ENCODE assay signal across 18 mouse cellular contexts in genomic region chr7:130365711-130366110, GRCm38 (mm10).
"Had no signal": no experiment of that assay in that cellular context is flagged by ENCODE, and none has a peak within 500 bp of the region (broad histone marks: within the 10 kb centered on the region; RNA-seq: fewer than 3 reads in every experiment).

No protein-coding gene starts in this region.

- H3K9ac ChIP-seq: lung, embryonic 14.5 days; midbrain, embryonic 13.5 days; neural tube, embryonic 13.5 days; neural tube, embryonic 15.5 days had no signal

- H3K27ac ChIP-seq: midbrain, embryonic 13.5 days; neural tube, embryonic 13.5 days; neural tube, embryonic 15.5 days had no signal

- ATAC-seq: midbrain, embryonic 13.5 days; midbrain, embryonic 16.5 days had no signal

- H3K36me3 ChIP-seq: midbrain, embryonic 13.5 days; neural tube, embryonic 13.5 days; neural tube, embryonic 15.5 days had no signal

- H3K4me3 ChIP-seq: midbrain, embryonic 13.5 days; myocyte; neural tube, embryonic 13.5 days; neural tube, embryonic 15.5 days had no signal

- DNase-seq: lung, adult 18-20 months; lung, embryonic 14.5 days; lung, postnatal 10 days; lung, postnatal 4 days; retina, postnatal 1 day; right cerebral cortex, adult 18-20 months; right cerebral cortex, postnatal 25 days; right cerebral cortex, postnatal 4 days; spleen, adult 18-20 months; thymus, adult 18-20 months; thymus, postnatal 14 days; thymus, postnatal 36 days had no signal

- H3K9me3 ChIP-seq: neural tube, embryonic 15.5 days had no signal

- H3K27me3 ChIP-seq: neural tube, embryonic 15.5 days had no signal

- H3K4me2 ChIP-seq: lung, embryonic 14.5 days; midbrain, embryonic 11.5 days; midbrain, embryonic 13.5 days; neural tube, embryonic 13.5 days; neural tube, embryonic 15.5 days had no signal
